ENCODE assay signal across 10 mouse cellular contexts in the genomic region with DNA sequence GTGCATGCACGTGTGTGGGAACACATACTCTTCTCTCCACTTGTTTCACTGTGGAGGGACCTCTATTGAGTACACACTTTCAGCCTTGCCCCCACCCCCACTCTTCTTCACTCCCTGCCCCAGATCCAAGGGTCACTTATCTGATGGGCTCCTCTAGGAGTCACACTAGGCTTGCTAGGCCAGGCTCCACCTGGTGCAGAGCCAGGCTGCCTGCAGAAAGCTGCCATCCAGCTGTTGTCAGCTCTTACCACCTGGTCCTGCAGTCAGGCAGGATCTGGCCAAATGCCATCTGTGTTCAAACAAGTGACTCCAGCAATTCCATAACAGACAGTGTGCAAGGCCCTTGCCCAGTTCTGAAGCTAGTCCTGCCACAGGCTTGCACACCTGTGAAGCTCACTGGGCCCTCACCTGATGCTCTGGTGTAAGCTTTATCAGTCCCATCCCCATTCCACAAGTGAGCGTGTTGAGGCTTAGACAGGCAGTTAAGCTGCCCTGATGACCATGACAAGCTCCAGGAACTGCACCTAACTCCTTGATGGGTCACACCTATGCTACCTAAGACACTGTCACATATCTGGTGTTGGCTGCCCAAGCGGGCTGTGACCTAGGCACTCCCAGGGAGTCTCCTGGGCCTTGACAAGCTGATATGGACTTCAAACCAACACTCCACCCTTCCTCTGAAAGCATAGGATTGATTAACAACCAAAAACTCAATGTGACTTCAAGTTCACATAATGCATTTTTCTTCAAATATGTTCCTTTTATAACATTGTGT. TPM values are rescaled to one million over a fixed set of nuclear protein-coding genes. Genes with fewer than 3 reads are reported as not detected.
DNase-seq lines count a peak whose midpoint lies in the region; ATAC-seq lines count a peak whose summit lies in the region.
"Had no signal": no experiment of that assay in that cellular context is flagged by ENCODE, and none has a peak within 500 bp of the region (broad histone marks: within the 10 kb centered on the region; RNA-seq: fewer than 3 reads in every experiment).

No protein-coding gene starts in this region.

- no peaks in the 10 kb centered on the region for H3K27me3 ChIP-seq in kidney, embryonic 15.5 days
- H3K27me3 ChIP-seq in forebrain, embryonic 10.5 days (ENCODE audit: poor library complexity, severe bottlenecking): peaks cover 34% of the 10 kb centered on the region
- H3K27me3 ChIP-seq: forebrain, embryonic 15.5 days; limb, embryonic 13.5 days had no signal

- no peaks in the 10 kb centered on the region for H3K9me3 ChIP-seq in kidney, embryonic 15.5 days (replicated peaks)
- 0 out of 2 replicates have a peak, but pooled peaks cover 3% of the 10 kb centered on the region for H3K9me3 ChIP-seq in forebrain, embryonic 10.5 days
- H3K9me3 ChIP-seq: forebrain, embryonic 15.5 days; limb, embryonic 13.5 days had no signal

- ATAC-seq in kidney, embryonic 15.5 days (replicated peaks; ENCODE audit: low FRiP score): 0 out of 2 replicates have a peak, but pooled peaks have one; percentile 16
- ATAC-seq in megakaryocyte-erythroid progenitor cell, adult 5-6 weeks (replicated peaks; ENCODE audit: low FRiP score, low TSS enrichment, poor library complexity, severe bottlenecking): peak; percentile 64
- ATAC-seq in CD4-positive, CD25-positive, alpha-beta regulatory T cell, adult 4 months: no peak
- ATAC-seq: forebrain, embryonic 15.5 days had no signal

- H3K4me3 ChIP-seq in kidney, embryonic 15.5 days (replicated peaks): no peak overlapping the region
- no peak overlapping the region for H3K4me3 ChIP-seq in forebrain, embryonic 10.5 days
- H3K4me3 ChIP-seq: forebrain, embryonic 15.5 days; limb, embryonic 13.5 days had no signal

- peak; percentile 68 to 70 for DNase-seq in heart, adult 18-20 months
- no peak for DNase-seq in heart, adult 8-10 months (ENCODE audit: low spot score)
- peak; percentile 54 for DNase-seq in adipocyte (ENCODE audit: low spot score)
- DNase-seq in gastrocnemius, adult 8-10 months (ENCODE audit: low spot score in 2 of 2): no peak
- DNase-seq in forebrain, embryonic 10.5 days (ENCODE audit: extremely low spot score, low spot score): no peak

- no peaks in the 10 kb centered on the region for H3K36me3 ChIP-seq in kidney, embryonic 15.5 days
- H3K36me3 ChIP-seq in forebrain, embryonic 10.5 days (replicated peaks): no peaks in the 10 kb centered on the region
- H3K36me3 ChIP-seq: forebrain, embryonic 15.5 days; limb, embryonic 13.5 days had no signal

- H3K9ac ChIP-seq in kidney, embryonic 15.5 days: no peak overlapping the region
- H3K9ac ChIP-seq: forebrain, embryonic 15.5 days; limb, embryonic 13.5 days had no signal

- whole genome bisulfite sequencing in kidney, embryonic 15.5 days: 74% methylated on average over 3 of the region's 3 CpGs
- WGBS in forebrain, embryonic 10.5 days: 89% methylated on average over 3 of the region's 3 CpGs

- no peak overlapping the region for H3K4me2 ChIP-seq in kidney, embryonic 15.5 days
- H3K4me2 ChIP-seq: forebrain, embryonic 15.5 days; limb, embryonic 13.5 days had no signal

- H3K4me1 ChIP-seq in kidney, embryonic 15.5 days: peaks cover 71% of the 10 kb centered on the region
- H3K4me1 ChIP-seq in forebrain, embryonic 10.5 days: peaks cover 23% of the 10 kb centered on the region

- H3K27ac ChIP-seq in kidney, embryonic 15.5 days: 0 out of 2 replicates have a peak overlapping the region, but pooled peaks have one; percentile 34
- H3K27ac ChIP-seq in forebrain, embryonic 10.5 days: no peak overlapping the region
- H3K27ac ChIP-seq: forebrain, embryonic 15.5 days; limb, embryonic 13.5 days had no signal

RNA-seq across cellular contexts. Expression of a gene that starts 7.9 kb away (rescaled TPM):
- total RNA-seq in heart, adult 18-20 months (2021): 10 to 100 TPM; 13.8 to 23.8 TPM
- 10 to 100 TPM; 15.6 to 24.4 (median 17.1) TPM for total RNA-seq in heart, adult 8-10 months (2022)
- 47.8 and 49.4 TPM in 2 replicates for polyA plus RNA-seq in kidney, embryonic 15.5 days (2015; fragmentation: Nextera tagmentation; extraction: Ambion mirVana)
- 105 and 123 TPM in 2 replicates for total RNA-seq in megakaryocyte-erythroid progenitor cell, adult 5-6 weeks (2014; fragmentation: Nextera tagmentation)
- total RNA-seq in megakaryocyte-erythroid progenitor cell, adult 5-6 weeks (2017): 66.1 and 86.4 TPM in 2 replicates
- polyA plus RNA-seq in CD4-positive, CD25-positive, alpha-beta regulatory T cell, adult 4 months (2017; shearing (Covaris generic)): 1,000 to 10,000 TPM in 1 of 2 experiments, 100 to 1,000 TPM in 1; 432 to 1,042 TPM
- total RNA-seq in gastrocnemius, adult 8-10 months (2022): 10 to 100 TPM in 1 of 4 experiments, 1 to 10 TPM in 3; 7.6 to 10.1 (median 9.8) TPM
- 5.0 and 5.3 TPM in 2 replicates for polyA plus RNA-seq in forebrain, embryonic 10.5 days (2016; fragmentation: Nextera tagmentation; extraction: Ambion mirVana)

Comparison
In these comparisons a context has a peak if more than half of its experiments do, and no peak if none do; other contexts are left out.
1. DNase-seq: peak in heart, adult 18-20 months (2 of 2) and adipocyte (single experiment); none in heart, adult 8-10 months (single experiment), gastrocnemius, adult 8-10 months (0 of 2) and forebrain, embryonic 10.5 days (single experiment).